Mouse (Mus musculus): Measurements from ENCODE around the gene Skap2. TPM values are rescaled to one million over a fixed set of nuclear protein-coding genes. Genes with fewer than 3 reads are reported as not detected.

Gene Skap2
- total RNA-seq (2015; ENCODE audit: low replicate concordance) (34.8 and 68.1 TPM in 2 replicates), total RNA-seq (2017; ENCODE audit: low replicate concordance) (37.2 and 38.3 TPM in 2 replicates)

- ATAC-seq (replicated peaks; ENCODE audit: low FRiP score, poor library complexity, severe bottlenecking): peak; percentile 99
These were observed at the start of gene Skap2 for GRCm38 (mm10) chr6:52012409-52013244. Gene Skap2 (minus strand): TSS chr6:52012549.

- ATAC-seq (replicated peaks; ENCODE audit: low FRiP score, poor library complexity, severe bottlenecking): no peak
These were observed 46.6 kb upstream of the Skap2 start for GRCm38 (mm10) chr6:52058899-52059448.

- no peak for ATAC-seq (replicated peaks; ENCODE audit: low FRiP score, poor library complexity, severe bottlenecking)
These were observed 45.8 kb upstream of the Skap2 start for GRCm38 (mm10) chr6:52058120-52058519.

GRCm38 (mm10) chr6:52053567-52054561 is 41.5 kb upstream of the Skap2 start:
- ATAC-seq (replicated peaks; ENCODE audit: low FRiP score, poor library complexity, severe bottlenecking): no peak

GRCm38 (mm10) chr6:52050062-52050461 is 37.7 kb upstream of the Skap2 start:
- ATAC-seq (replicated peaks; ENCODE audit: low FRiP score, poor library complexity, severe bottlenecking): no peak

GRCm38 (mm10) chr6:52045517-52045916 is 33.2 kb upstream of the Skap2 start:
- ATAC-seq (replicated peaks; ENCODE audit: low FRiP score, poor library complexity, severe bottlenecking): no peak

GRCm38 (mm10) chr6:52036077-52036476 is 23.7 kb upstream of the Skap2 start:
- no peak for ATAC-seq (replicated peaks; ENCODE audit: low FRiP score, poor library complexity, severe bottlenecking)

- no peak for ATAC-seq (replicated peaks; ENCODE audit: low FRiP score, poor library complexity, severe bottlenecking)
These were observed 18.8 kb upstream of the Skap2 start for GRCm38 (mm10) chr6:52031181-52031580.

- no peak for ATAC-seq (replicated peaks; ENCODE audit: low FRiP score, poor library complexity, severe bottlenecking)
These were observed 15.8 kb upstream of the Skap2 start for GRCm38 (mm10) chr6:52028131-52028530.

GRCm38 (mm10) chr6:52027181-52027580 is 14.8 kb upstream of the Skap2 start:
- ATAC-seq (replicated peaks; ENCODE audit: low FRiP score, poor library complexity, severe bottlenecking): no peak

- ATAC-seq (replicated peaks; ENCODE audit: low FRiP score, poor library complexity, severe bottlenecking): no peak
These were observed 13.9 kb upstream of the Skap2 start for GRCm38 (mm10) chr6:52026281-52026680.

GRCm38 (mm10) chr6:52024730-52025129 is 12.4 kb upstream of the Skap2 start:
- ATAC-seq (replicated peaks; ENCODE audit: low FRiP score, poor library complexity, severe bottlenecking): no peak

GRCm38 (mm10) chr6:52022363-52022762 is 10.0 kb upstream of the Skap2 start:
- ATAC-seq (replicated peaks; ENCODE audit: low FRiP score, poor library complexity, severe bottlenecking): no peak

GRCm38 (mm10) chr6:52020276-52020675 is 7.9 kb upstream of the Skap2 start:
- ATAC-seq (replicated peaks; ENCODE audit: low FRiP score, poor library complexity, severe bottlenecking): no peak

GRCm38 (mm10) chr6:52013245-52013945 is 1.0 kb upstream of the Skap2 start:
- no peak for ATAC-seq (replicated peaks; ENCODE audit: low FRiP score, poor library complexity, severe bottlenecking)

GRCm38 (mm10) chr6:52011559-52012408 is 565 bp downstream of the Skap2 start:
- no peak for ATAC-seq (replicated peaks; ENCODE audit: low FRiP score, poor library complexity, severe bottlenecking)

- ATAC-seq (replicated peaks; ENCODE audit: low FRiP score, poor library complexity, severe bottlenecking): no peak
These were observed 3.0 kb downstream of the Skap2 start for GRCm38 (mm10) chr6:52009385-52009784.

GRCm38 (mm10) chr6:52008757-52009156 is 3.6 kb downstream of the Skap2 start:
- ATAC-seq (replicated peaks; ENCODE audit: low FRiP score, poor library complexity, severe bottlenecking): no peak
